Mouse (Mus musculus): ENCODE measurements at regions not wholly inside any gene's neighbourhood (a gene's known extent, or its start where the extent isn't known, plus 50 kb on each side); places are given as distances from the start of the nearest gene placed in this dataset.

GRCm38 (mm10) chr11:71410582-71410981, 180.0 kb upstream of the Nlrp1b start:
- intact Hi-C loops (cut with DNase I): no loop called here

- intact Hi-C loops (cut with DNase I): no loop called here
Measured at GRCm38 (mm10) chr11:71411958-71412357, 181.4 kb upstream of the Nlrp1b start.

- intact Hi-C loops (cut with DNase I): no loop called here
Measured at GRCm38 (mm10) chr11:71414403-71415140, 184.0 kb upstream of the Nlrp1b start.

GRCm38 (mm10) chr11:71415451-71415850, 184.9 kb upstream of the Nlrp1b start:
- intact Hi-C loops (cut with DNase I): no loop called here

GRCm38 (mm10) chr11:71422291-71422840, 191.8 kb upstream of the Nlrp1b start:
- intact Hi-C loops (cut with DNase I): no loop called here

- intact Hi-C loops (cut with DNase I): no loop called here
Measured at GRCm38 (mm10) chr11:71423242-71423641, 192.7 kb upstream of the Nlrp1b start.

GRCm38 (mm10) chr11:71424879-71425278, 194.3 kb upstream of the Nlrp1b start:
- intact Hi-C loops (cut with DNase I): no loop called here

GRCm38 (mm10) chr11:71429739-71430138, 199.2 kb upstream of the Nlrp1b start:
- intact Hi-C loops (cut with DNase I): no loop called here

GRCm38 (mm10) chr11:71434241-71434640, 203.7 kb upstream of the Nlrp1b start:
- intact Hi-C loops (cut with DNase I): no loop called here

- intact Hi-C loops (cut with DNase I): loop anchor here (5.0 kb wide), 1 partner anchor 33 kb away; no protein-coding TSS in a partner anchor
Measured at GRCm38 (mm10) chr11:71434886-71435285, 204.4 kb upstream of the Nlrp1b start.

GRCm38 (mm10) chr11:71435745-71436144, 205.2 kb upstream of the Nlrp1b start:
- intact Hi-C loops (cut with DNase I): loop anchor here (5.0 kb wide), 1 partner anchor 33 kb away; no protein-coding TSS in a partner anchor

GRCm38 (mm10) chr11:71436335-71436734, 205.8 kb upstream of the Nlrp1b start:
- intact Hi-C loops (cut with DNase I): loop anchor here (5.0 kb wide), 1 partner anchor 34 kb away; no protein-coding TSS in a partner anchor

GRCm38 (mm10) chr11:71436801-71437200, 206.3 kb upstream of the Nlrp1b start:
- intact Hi-C loops (cut with DNase I): loop anchor here (5.0 kb wide), 1 partner anchor 34 kb away; no protein-coding TSS in a partner anchor

GRCm38 (mm10) chr11:71439871-71440270, 209.3 kb upstream of the Nlrp1b start:
- intact Hi-C loops (cut with DNase I): loop anchor here (5.0 kb wide), 1 partner anchor 38 kb away; no protein-coding TSS in a partner anchor

GRCm38 (mm10) chr11:71440392-71440791, 209.9 kb upstream of the Nlrp1b start:
- intact Hi-C loops (cut with DNase I): no loop called here

- intact Hi-C loops (cut with DNase I): no loop called here
Measured at GRCm38 (mm10) chr11:71444056-71444455, 213.5 kb upstream of the Nlrp1b start.

GRCm38 (mm10) chr11:71446641-71447040, 216.1 kb upstream of the Nlrp1b start:
- intact Hi-C loops (cut with DNase I): no loop called here

GRCm38 (mm10) chr11:71447841-71448745, 217.6 kb upstream of the Nlrp1b start:
- intact Hi-C loops (cut with DNase I): no loop called here

GRCm38 (mm10) chr11:71480094-71480493, 249.6 kb upstream of the Nlrp1b start:
- intact Hi-C loops (cut with DNase I): no loop called here

GRCm38 (mm10) chr11:71497863-71498262, 251.9 kb upstream of the Wscd1 start:
- intact Hi-C loops (cut with DNase I): no loop called here

GRCm38 (mm10) chr11:71498299-71498698, 251.4 kb upstream of the Wscd1 start:
- intact Hi-C loops (cut with DNase I): no loop called here

- intact Hi-C loops (cut with DNase I): no loop called here
Measured at GRCm38 (mm10) chr11:71502156-71502555, 247.6 kb upstream of the Wscd1 start.
